Mouse (Mus musculus): ENCODE data around the gene Ust. TPM values are rescaled to one million over a fixed set of nuclear protein-coding genes. Genes with fewer than 3 reads are reported as not detected.

The Ust gene
- polyA plus RNA-seq, 1 experiment from 2014 or later: 0.63 TPM

- H3K36me3 ChIP-seq (replicated peaks; ENCODE audit: insufficient read depth, low read length): no peaks in the 10 kb centered on the region
- H3K9me3 ChIP-seq (ENCODE audit: low read length): no peaks in the 10 kb centered on the region
- no peak overlapping the region for H3K4me3 ChIP-seq (ENCODE audit: low read depth, low read length)
- no peaks in the 10 kb centered on the region for H3K4me1 ChIP-seq (ENCODE audit: insufficient read depth)
- no peak overlapping the region for H3K4me2 ChIP-seq (ENCODE audit: low read depth, low read length)
- no peaks in the 10 kb centered on the region for H3K27me3 ChIP-seq (ENCODE audit: insufficient read depth, low read length)
- TF ChIP-seq CTCF (IDR thresholded peaks at IDR 0.05; ENCODE audit: low read depth) (no peak), EP300 (IDR thresholded peaks at IDR 0.05; ENCODE audit: low read depth) (no peak)
- no peak for DNase-seq
- no peak for ATAC-seq
- H3K9ac ChIP-seq (replicated peaks): no peak overlapping the region
- 78% methylated on average over 6 of the region's 6 CpGs for WGBS (ENCODE audit: insufficient replicate concordance)
- no peak overlapping the region for H3K27ac ChIP-seq (ENCODE audit: low read depth)
These were observed 209.2 kb downstream of the Ust start for GRCm38 (mm10) chr10:8309435-8309834.

DNA sequence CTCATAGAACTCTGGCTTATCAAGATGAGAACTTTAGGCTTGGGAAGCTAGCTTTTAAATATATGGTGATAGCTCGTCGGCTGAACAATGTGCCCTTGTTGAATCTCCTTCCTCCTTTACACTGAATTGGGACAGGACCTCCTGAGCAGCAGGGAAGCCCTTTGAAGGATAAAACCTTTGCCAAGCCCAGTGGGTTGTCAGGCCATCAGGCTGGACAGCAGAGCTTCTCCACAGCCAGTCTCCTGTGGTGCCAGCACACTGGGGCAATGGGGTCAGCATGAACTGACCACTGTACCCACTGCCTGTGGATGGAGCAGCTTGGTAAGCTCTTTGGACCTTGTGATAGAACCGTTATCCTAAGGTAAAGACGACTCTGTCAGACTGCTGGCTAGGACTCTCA, 214.4 kb downstream of the Ust start:
- TF ChIP-seq EP300 (IDR thresholded peaks at IDR 0.05; ENCODE audit: low read depth) (no peak), CTCF (IDR thresholded peaks at IDR 0.05; ENCODE audit: low read depth) (no peak)
- Histone ChIP-seq H3K27ac (ENCODE audit: low read depth) (no peak overlapping the region), H3K9ac (replicated peaks) (no peak overlapping the region), H3K4me1 (ENCODE audit: insufficient read depth) (no peaks in the 10 kb centered on the region), H3K36me3 (replicated peaks; ENCODE audit: insufficient read depth, low read length) (no peaks in the 10 kb centered on the region), H3K9me3 (ENCODE audit: low read length) (no peaks in the 10 kb centered on the region), H3K4me3 (ENCODE audit: low read depth, low read length) (no peak overlapping the region), H3K27me3 (ENCODE audit: insufficient read depth, low read length) (no peaks in the 10 kb centered on the region), H3K4me2 (ENCODE audit: low read depth, low read length) (no peak overlapping the region)
- DNase-seq (no peak), ATAC-seq (no peak)
- WGBS (ENCODE audit: insufficient replicate concordance): 76% methylated on average over 4 of the region's 4 CpGs

- Histone ChIP-seq H3K36me3 (replicated peaks; ENCODE audit: insufficient read depth, low read length) (no peaks in the 10 kb centered on the region), H3K4me1 (ENCODE audit: insufficient read depth) (no peaks in the 10 kb centered on the region), H3K27me3 (ENCODE audit: insufficient read depth, low read length) (no peaks in the 10 kb centered on the region), H3K9me3 (ENCODE audit: low read length) (no peaks in the 10 kb centered on the region), H3K9ac (replicated peaks) (no peak overlapping the region), H3K4me2 (ENCODE audit: low read depth, low read length) (no peak overlapping the region), H3K27ac (ENCODE audit: low read depth) (no peak overlapping the region), H3K4me3 (ENCODE audit: low read depth, low read length) (no peak overlapping the region)
- 86% methylated on average over 1 of the region's 1 CpGs for WGBS (ENCODE audit: insufficient replicate concordance)
- TF ChIP-seq EP300 (IDR thresholded peaks at IDR 0.05; ENCODE audit: low read depth): no peak
- TF ChIP-seq CTCF (IDR thresholded peaks at IDR 0.05; ENCODE audit: low read depth): no peak
- no peak for ATAC-seq
- DNase-seq: no peak
These were observed 219.5 kb downstream of the Ust start for GRCm38 (mm10) chr10:8299166-8299565.

DNA sequence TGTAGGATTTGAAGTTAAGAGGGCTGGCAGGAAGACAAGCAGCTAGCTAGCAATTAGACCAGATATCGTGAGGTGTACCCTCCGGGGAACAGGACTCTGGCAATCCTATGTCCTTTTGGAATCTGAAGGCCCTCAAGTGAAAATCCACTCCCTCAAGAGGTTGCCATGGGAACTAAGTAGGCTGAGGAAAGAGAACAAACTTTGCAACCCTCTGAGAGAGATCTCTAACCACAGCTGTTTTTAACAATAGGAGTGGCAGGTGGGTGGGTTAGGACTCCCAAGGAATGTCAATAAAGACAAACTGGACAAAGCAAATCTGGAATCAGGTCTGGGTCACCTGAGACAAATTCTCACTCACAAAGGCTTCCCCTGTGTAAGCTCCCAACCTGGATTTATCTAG, 221.4 kb downstream of the Ust start:
- no peak overlapping the region for H3K4me2 ChIP-seq (ENCODE audit: low read depth, low read length)
- H3K9ac ChIP-seq (replicated peaks): no peak overlapping the region
- no peaks in the 10 kb centered on the region for H3K4me1 ChIP-seq (ENCODE audit: insufficient read depth)
- H3K4me3 ChIP-seq (ENCODE audit: low read depth, low read length): no peak overlapping the region
- no peaks in the 10 kb centered on the region for H3K36me3 ChIP-seq (replicated peaks; ENCODE audit: insufficient read depth, low read length)
- DNase-seq: no peak
- no peaks in the 10 kb centered on the region for H3K9me3 ChIP-seq (ENCODE audit: low read length)
- 57% methylated on average over 2 of the region's 2 CpGs for WGBS (ENCODE audit: insufficient replicate concordance)
- no peak overlapping the region for H3K27ac ChIP-seq (ENCODE audit: low read depth)
- no peak for ATAC-seq
- TF ChIP-seq CTCF (IDR thresholded peaks at IDR 0.05; ENCODE audit: low read depth) (no peak), EP300 (IDR thresholded peaks at IDR 0.05; ENCODE audit: low read depth) (no peak)
- no peaks in the 10 kb centered on the region for H3K27me3 ChIP-seq (ENCODE audit: insufficient read depth, low read length)

DNA sequence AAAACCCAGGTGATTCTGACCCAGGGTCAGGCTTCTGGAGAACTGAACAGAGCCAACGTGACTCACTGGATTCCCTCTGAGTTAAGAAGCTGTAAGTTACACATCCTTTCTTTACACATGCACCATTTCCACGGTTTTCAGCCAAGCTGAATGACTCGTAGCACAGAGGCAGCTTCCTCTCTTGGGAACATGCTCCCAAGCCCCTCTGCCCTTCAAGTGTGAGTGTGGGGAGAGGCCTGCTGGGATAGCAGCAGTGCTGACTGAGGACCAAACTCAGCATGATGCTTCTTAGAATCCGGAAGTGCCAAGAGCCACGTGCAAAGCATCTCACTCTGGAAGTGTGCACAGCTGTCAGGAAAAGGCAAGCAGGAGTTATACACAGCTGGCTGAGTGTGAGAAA, 228.0 kb downstream of the Ust start:
- Histone ChIP-seq H3K27ac (ENCODE audit: low read depth) (no peak overlapping the region), H3K9ac (replicated peaks) (no peak overlapping the region), H3K9me3 (ENCODE audit: low read length) (no peaks in the 10 kb centered on the region), H3K27me3 (ENCODE audit: insufficient read depth, low read length) (no peaks in the 10 kb centered on the region), H3K4me3 (ENCODE audit: low read depth, low read length) (no peak overlapping the region), H3K4me1 (ENCODE audit: insufficient read depth) (no peaks in the 10 kb centered on the region), H3K4me2 (ENCODE audit: low read depth, low read length) (no peak overlapping the region), H3K36me3 (replicated peaks; ENCODE audit: insufficient read depth, low read length) (no peaks in the 10 kb centered on the region)
- no peak for DNase-seq
- no peak for ATAC-seq
- WGBS (ENCODE audit: insufficient replicate concordance): 53% methylated on average over 5 of the region's 5 CpGs
- no peak for TF ChIP-seq EP300 (IDR thresholded peaks at IDR 0.05; ENCODE audit: low read depth)
- TF ChIP-seq CTCF (IDR thresholded peaks at IDR 0.05; ENCODE audit: low read depth): no peak

DNA sequence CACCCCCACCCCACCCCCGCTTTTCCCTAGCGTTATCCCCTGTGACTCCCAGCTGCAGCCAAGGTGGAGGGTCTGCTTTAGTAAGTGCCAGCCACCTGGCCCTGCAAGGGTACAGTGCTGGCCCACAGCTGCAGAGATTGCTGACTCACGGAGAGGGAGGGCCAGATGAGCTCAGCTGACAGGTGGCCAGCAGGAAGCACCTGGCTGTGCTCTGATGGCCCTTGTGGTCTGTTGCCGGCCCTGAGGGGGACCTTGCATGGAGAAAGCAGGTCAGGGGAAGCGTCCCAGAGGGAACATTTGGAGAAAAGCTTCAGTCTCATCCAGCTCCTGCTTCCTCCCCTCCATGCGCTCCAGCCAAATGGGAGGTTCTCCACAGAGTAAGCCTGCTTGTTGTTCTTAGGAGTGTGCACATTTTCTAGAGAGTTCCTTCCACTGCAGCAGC, 231.3 kb downstream of the Ust start:
- H3K27me3 ChIP-seq (ENCODE audit: insufficient read depth, low read length): no peaks in the 10 kb centered on the region
- no peak overlapping the region for H3K27ac ChIP-seq (ENCODE audit: low read depth)
- TF ChIP-seq CTCF (IDR thresholded peaks at IDR 0.05; ENCODE audit: low read depth) (no peak), EP300 (IDR thresholded peaks at IDR 0.05; ENCODE audit: low read depth) (no peak)
- no peaks in the 10 kb centered on the region for H3K9me3 ChIP-seq (ENCODE audit: low read length)
- H3K4me2 ChIP-seq (ENCODE audit: low read depth, low read length): no peak overlapping the region
- no peak overlapping the region for H3K9ac ChIP-seq (replicated peaks)
- no peak overlapping the region for H3K4me3 ChIP-seq (ENCODE audit: low read depth, low read length)
- 14% methylated on average over 6 of the region's 6 CpGs for WGBS (ENCODE audit: insufficient replicate concordance)
- no peaks in the 10 kb centered on the region for H3K36me3 ChIP-seq (replicated peaks; ENCODE audit: insufficient read depth, low read length)
- H3K4me1 ChIP-seq (ENCODE audit: insufficient read depth): no peaks in the 10 kb centered on the region
- ATAC-seq (no peak), DNase-seq (peak; percentile 21)

GRCm38 (mm10) chr10:8283991-8284390, 234.6 kb downstream of the Ust start:
- H3K36me3 ChIP-seq (replicated peaks; ENCODE audit: insufficient read depth, low read length): no peaks in the 10 kb centered on the region
- H3K4me2 ChIP-seq (ENCODE audit: low read depth, low read length): no peak overlapping the region
- no peaks in the 10 kb centered on the region for H3K27me3 ChIP-seq (ENCODE audit: insufficient read depth, low read length)
- no peak overlapping the region for H3K4me3 ChIP-seq (ENCODE audit: low read depth, low read length)
- no peak for ATAC-seq
- DNase-seq: no peak
- no peaks in the 10 kb centered on the region for H3K4me1 ChIP-seq (ENCODE audit: insufficient read depth)
- H3K9me3 ChIP-seq (ENCODE audit: low read length): no peaks in the 10 kb centered on the region
- no peak overlapping the region for H3K9ac ChIP-seq (replicated peaks)
- no peak for TF ChIP-seq EP300 (IDR thresholded peaks at IDR 0.05; ENCODE audit: low read depth)
- TF ChIP-seq CTCF (IDR thresholded peaks at IDR 0.05; ENCODE audit: low read depth): no peak
- WGBS (ENCODE audit: insufficient replicate concordance): 71% methylated on average over 3 of the region's 3 CpGs
- H3K27ac ChIP-seq (ENCODE audit: low read depth): no peak overlapping the region
